Mouse (Mus musculus) testis, adult 2 months (tissue): ENCODE measurements at regions not wholly inside any gene's neighbourhood (a gene's known extent, or its start where the extent isn't known, plus 50 kb on each side); places are given as distances from the start of the nearest gene placed in this dataset.

Experiments
- CTCF ChIP-seq: fragments of 200-500 bp; IDR thresholded peaks from 2 replicates; pipeline ENCODE4 v1.5.1; 2012; ENCODE audit warnings: low read depth, mild to moderate bottlenecking, inconsistent platforms, low read length, moderate library complexity; ENCODE audit not compliant: control insufficient read depth, insufficient read depth, insufficient replicate concordance
- POLR2A ChIP-seq: fragments of 200-500 bp; IDR thresholded peaks from 2 replicates; pipeline ENCODE4 v1.6.1; 2012; ENCODE audit warnings: low read depth, mild to moderate bottlenecking, inconsistent platforms, low read length, moderate library complexity; ENCODE audit not compliant: control insufficient read depth

DNA sequence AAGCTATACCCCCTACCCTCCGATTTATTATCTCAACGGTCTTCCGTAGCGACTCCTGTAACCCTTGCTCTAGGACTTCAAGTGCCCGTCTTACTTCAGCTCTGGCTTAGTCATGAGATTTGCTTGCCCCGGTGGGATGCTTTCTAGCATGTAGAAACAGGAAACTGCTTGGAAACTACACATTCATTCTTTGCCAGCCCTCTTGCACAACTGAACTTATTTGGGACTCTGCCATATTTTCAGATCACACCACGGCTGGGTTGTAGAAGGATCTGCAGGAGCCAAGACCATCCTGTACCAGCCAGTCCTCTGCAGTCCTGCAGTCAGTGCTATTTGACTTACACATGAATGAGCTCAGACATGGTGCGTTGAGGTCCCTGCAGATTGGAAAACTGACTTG, 110.9 kb upstream of the Habp2 start:
- TF ChIP-seq CTCF = no peak
- no peak for TF ChIP-seq POLR2A
